Comparison of ENCODE assay signal across 8 mouse cellular contexts in the genomic region with DNA sequence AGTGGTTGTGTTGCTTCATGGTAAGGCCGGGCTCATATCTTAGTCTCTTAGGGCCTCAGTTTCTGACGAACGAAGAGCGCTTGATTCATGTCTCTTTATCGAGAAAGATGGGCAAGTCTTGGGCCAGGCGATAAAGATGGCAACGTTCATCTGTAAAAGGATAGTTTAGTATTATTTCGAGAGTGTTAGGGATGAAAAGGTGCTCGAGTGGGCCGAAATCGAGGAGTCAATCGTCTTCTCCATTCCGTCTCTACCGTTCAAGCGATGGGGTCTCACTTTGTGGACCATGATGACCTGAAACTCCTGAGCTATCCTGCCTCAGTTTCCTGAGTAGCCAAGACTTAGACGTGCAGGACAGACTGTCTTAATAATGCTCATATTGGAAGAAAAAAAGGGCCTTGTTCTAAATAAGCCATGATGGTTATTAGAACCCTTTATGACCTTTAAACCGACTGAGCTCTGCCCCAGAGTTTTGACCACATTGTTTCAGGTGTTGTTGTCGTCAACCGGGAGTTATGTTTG. TPM values are rescaled to one million over a fixed set of nuclear protein-coding genes. Genes with fewer than 3 reads are reported as not detected.
A peak's percentile ranks its signal among the peaks of the same experiment; 100 is the strongest.
DNase-seq lines count a peak whose midpoint lies in the region; ATAC-seq and TF ChIP-seq lines count a peak whose summit lies in the region.

No protein-coding gene starts in this region.

- ATAC-seq in lung, embryonic 16.5 days (ENCODE audit: low read depth) = no peak
- ATAC-seq in embryonic facial prominence, embryonic 15.5 days (ENCODE audit: insufficient number of reproducible peaks, low FRiP score, low TSS enrichment, low read depth) = no peak

- WGBS in lung, embryonic 16.5 days = 3% methylated on average over 19 of the region's 19 CpGs
- 3% methylated on average over 19 of the region's 19 CpGs for WGBS in embryonic facial prominence, embryonic 15.5 days
- WGBS in limb, embryonic 10.5 days = 8% methylated on average over 19 of the region's 19 CpGs
- 3% methylated on average over 19 of the region's 19 CpGs for WGBS in olfactory bulb, adult 2 months

- no peak for TF ChIP-seq POLR2A in olfactory bulb, adult 2 months (IDR thresholded peaks at IDR 0.05; ENCODE audit: insufficient read depth, low read depth, low read length)

- peak overlapping the region; percentile 95 for H3K4me3 ChIP-seq in lung, embryonic 16.5 days (ENCODE audit: low read length)
- H3K4me3 ChIP-seq in embryonic facial prominence, embryonic 15.5 days (replicated peaks) = peak overlapping the region; percentile 83
- peak overlapping the region; percentile 98 for H3K4me3 ChIP-seq in limb, embryonic 10.5 days
- peak overlapping the region; percentile 99 for H3K4me3 ChIP-seq in olfactory bulb, adult 2 months (ENCODE audit: insufficient read depth, low read depth, low read length)

- DNase-seq in lung, adult 18-20 months = no peak
- DNase-seq in limb, embryonic 10.5 days (ENCODE audit: low spot score) = no peak
- DNase-seq in adrenal gland, adult (ENCODE audit: inconsistent age in 2 of 2, low spot score in 1 of 2) = no peak
- no peak for DNase-seq in retina, postnatal 1 day
- no peak for DNase-seq in layer of hippocampus, adult 11-12 months (ENCODE audit: low spot score)

- peak overlapping the region; percentile 95 for H3K4me2 ChIP-seq in lung, embryonic 16.5 days (ENCODE audit: low read depth, low read length)
- H3K4me2 ChIP-seq in embryonic facial prominence, embryonic 15.5 days (replicated peaks) = peak overlapping the region; percentile 78

- peak overlapping the region; percentile 90 for H3K9ac ChIP-seq in lung, embryonic 16.5 days (ENCODE audit: low read length)
- peak overlapping the region; percentile 85 for H3K9ac ChIP-seq in embryonic facial prominence, embryonic 15.5 days

- TF ChIP-seq CTCF in olfactory bulb, adult 2 months (IDR thresholded peaks at IDR 0.05; ENCODE audit: insufficient read depth, low read depth, low read length) = no peak

- no peaks in the 10 kb centered on the region for H3K36me3 ChIP-seq in lung, embryonic 16.5 days (ENCODE audit: control insufficient read depth, insufficient read depth, low read length)
- no peaks in the 10 kb centered on the region for H3K36me3 ChIP-seq in embryonic facial prominence, embryonic 15.5 days
- H3K36me3 ChIP-seq in limb, embryonic 10.5 days = no peaks in the 10 kb centered on the region

- no peaks in the 10 kb centered on the region for H3K9me3 ChIP-seq in lung, embryonic 16.5 days (ENCODE audit: control insufficient read depth, low read length)
- no peaks in the 10 kb centered on the region for H3K9me3 ChIP-seq in embryonic facial prominence, embryonic 15.5 days (replicated peaks)
- H3K9me3 ChIP-seq in limb, embryonic 10.5 days (replicated peaks) = no peaks in the 10 kb centered on the region

- H3K27me3 ChIP-seq in lung, embryonic 16.5 days (ENCODE audit: control insufficient read depth, insufficient read depth, low read depth, low read length) = no peaks in the 10 kb centered on the region
- no peaks in the 10 kb centered on the region for H3K27me3 ChIP-seq in embryonic facial prominence, embryonic 15.5 days
- H3K27me3 ChIP-seq in limb, embryonic 10.5 days (ENCODE audit: low read depth, poor library complexity, severe bottlenecking) = no peaks in the 10 kb centered on the region

- H3K27ac ChIP-seq in lung, embryonic 16.5 days (ENCODE audit: low read length) = no peak overlapping the region
- H3K27ac ChIP-seq in embryonic facial prominence, embryonic 15.5 days (replicated peaks) = peak overlapping the region; percentile 85; the same call in 1 of the 2 replicates
- H3K27ac ChIP-seq in limb, embryonic 10.5 days = peak overlapping the region; percentile 96
- H3K27ac ChIP-seq in olfactory bulb, adult 2 months (ENCODE audit: insufficient read depth, low read depth, low read length) = peak overlapping the region; percentile 72; the same call in 1 of the 2 replicates

- peaks cover 14% of the 10 kb centered on the region for H3K4me1 ChIP-seq in lung, embryonic 16.5 days (replicated peaks; ENCODE audit: control insufficient read depth, insufficient read depth, low read length)
- peaks cover 14% of the 10 kb centered on the region for H3K4me1 ChIP-seq in embryonic facial prominence, embryonic 15.5 days
- H3K4me1 ChIP-seq in limb, embryonic 10.5 days = peaks cover 26% of the 10 kb centered on the region
- peaks cover 5% of the 10 kb centered on the region; the same call in 1 of the 2 replicates for H3K4me1 ChIP-seq in olfactory bulb, adult 2 months (ENCODE audit: control insufficient read depth, insufficient read depth, low read length)

RNA-seq across cellular contexts. Expression of gene Rabep1, which starts 0.9 kb away (rescaled TPM):
- 30.0 and 30.2 TPM in 2 replicates for polyA plus RNA-seq in lung, embryonic 16.5 days (2015; fragmentation: Nextera tagmentation; extraction: Ambion mirVana)
- polyA plus RNA-seq in embryonic facial prominence, embryonic 15.5 days (2015; fragmentation: Nextera tagmentation; extraction: Ambion mirVana) = 34.7 and 35.1 TPM in 2 replicates
- polyA plus RNA-seq in limb, embryonic 10.5 days (2016; fragmentation: Nextera tagmentation; extraction: Ambion mirVana) = 28.1 and 33.1 TPM in 2 replicates
- not detected in 2 replicates for polyA plus RNA-seq in olfactory bulb, adult 2 months (2012; ENCODE audit: insufficient read depth, insufficient read length, low replicate concordance, missing spikeins)

RNA-seq across cellular contexts. Expression of gene Scimp, which starts 33.1 kb away (rescaled TPM):
- polyA plus RNA-seq in lung, embryonic 16.5 days (2015; fragmentation: Nextera tagmentation; extraction: Ambion mirVana) = 0.20 and 0.35 TPM in 2 replicates
- polyA plus RNA-seq in embryonic facial prominence, embryonic 15.5 days (2015; fragmentation: Nextera tagmentation; extraction: Ambion mirVana) = 0.46 TPM in 1 of 2 replicates, not detected in the other
- polyA plus RNA-seq in limb, embryonic 10.5 days (2016; fragmentation: Nextera tagmentation; extraction: Ambion mirVana) = 0.18 TPM in 1 of 2 replicates, not detected in the other
- polyA plus RNA-seq in olfactory bulb, adult 2 months (2012; ENCODE audit: insufficient read depth, insufficient read length, low replicate concordance, missing spikeins) = not detected in 2 replicates

Comparison
In these comparisons a context has a peak if more than half of its experiments do, and no peak if none do; other contexts are left out.
1. RNA of gene Rabep1, which starts 0.9 kb away (polyA plus RNA-seq): 34.7 to 35.1 TPM in embryonic facial prominence, embryonic 15.5 days, 28.1 to 33.1 TPM in limb, embryonic 10.5 days and 30.0 to 30.2 TPM in lung, embryonic 16.5 days; not detected in olfactory bulb, adult 2 months; every median in the first group is over 10 times any median in the second.
2. Peak in every context shown above with its lines, with median percentiles within 50 percentile points of each other: H3K4me3 ChIP-seq.